Mouse (Mus musculus) heart, embryonic 11.5 days (tissue): ENCODE data around the gene Fbxo30. TPM values are rescaled to one million over a fixed set of nuclear protein-coding genes. Genes with fewer than 3 reads are reported as not detected.

Experiments used
- ATAC-seq: fragments of 200-750 bp; cut with Nextera tagmentation; replicated peaks from 2 replicates; pipeline ENCODE4 v1.8.0; 2017; ENCODE audit warnings: moderate library complexity; ENCODE audit not compliant: insufficient number of reproducible peaks, low FRiP score, low TSS enrichment
- H3K27ac ChIP-seq: fragments of 300-500 bp; sonication (generic); 2 replicates; pipeline ENCODE4 v1.5.1; 2014; ENCODE audit warnings: mild to moderate bottlenecking, low read depth, low read length
- H3K27me3 ChIP-seq: fragments of 300-500 bp; sonication (generic); 2 replicates; pipeline ENCODE4 v1.6.1; 2014; ENCODE audit warnings: mild to moderate bottlenecking, low read length, mixed read lengths; ENCODE audit not compliant: control insufficient read depth, insufficient read depth
- H3K36me3 ChIP-seq: fragments of 300-500 bp; sonication (generic); 2 replicates; pipeline ENCODE4 v1.6.1; 2014; ENCODE audit warnings: mild to moderate bottlenecking, low read length, moderate library complexity, mixed read lengths; ENCODE audit not compliant: control insufficient read depth, insufficient read depth
- H3K4me1 ChIP-seq: fragments of 300-500 bp; sonication (generic); 2 replicates; pipeline ENCODE4 v1.6.1; 2014; ENCODE audit warnings: low read length; ENCODE audit not compliant: control insufficient read depth, insufficient read depth
- H3K4me2 ChIP-seq: fragments of 300-500 bp; sonication (generic); 2 replicates; pipeline ENCODE4 v1.6.1; 2014; ENCODE audit warnings: mild to moderate bottlenecking, moderate library complexity
- H3K4me3 ChIP-seq: fragments of 300-500 bp; sonication (generic); 2 replicates; pipeline ENCODE4 v1.5.1; 2014; ENCODE audit warnings: low read depth, low read length
- H3K9ac ChIP-seq: fragments of 300-500 bp; sonication (generic); 2 replicates; pipeline ENCODE4 v1.6.1; 2014; ENCODE audit warnings: mild to moderate bottlenecking, low read depth, low read length, moderate library complexity
- H3K9me3 ChIP-seq: fragments of 300-500 bp; sonication (generic); replicated peaks from 2 replicates; pipeline ENCODE4 v1.6.1; 2016; ENCODE audit warnings: low read length; ENCODE audit not compliant: control insufficient read depth
- WGBS: fragments of 180-500 bp; shearing (Covaris S2); extraction: QIAGEN DNeasy Blood & Tissue Kit; methylation state at CpG from one replicate; pipeline ENCODE4 v1.1.7; 2014; ENCODE audit not compliant: insufficient replicate concordance; 5-methylcytosine and 5-hydroxymethylcytosine counted together
- polyA plus RNA-seq: library from polyadenylated mRNA; unstranded; fragments of >200 nt; fragmentation: Nextera tagmentation; extraction: Ambion mirVana; gene quantifications from 2 replicates; pipeline ENCODE4 v1.2.1, GENCODE M21; 2014

Fbxo30 gene
- polyA plus RNA-seq, 1 experiment from 2014 or later, result 33.6 TPM

DNA sequence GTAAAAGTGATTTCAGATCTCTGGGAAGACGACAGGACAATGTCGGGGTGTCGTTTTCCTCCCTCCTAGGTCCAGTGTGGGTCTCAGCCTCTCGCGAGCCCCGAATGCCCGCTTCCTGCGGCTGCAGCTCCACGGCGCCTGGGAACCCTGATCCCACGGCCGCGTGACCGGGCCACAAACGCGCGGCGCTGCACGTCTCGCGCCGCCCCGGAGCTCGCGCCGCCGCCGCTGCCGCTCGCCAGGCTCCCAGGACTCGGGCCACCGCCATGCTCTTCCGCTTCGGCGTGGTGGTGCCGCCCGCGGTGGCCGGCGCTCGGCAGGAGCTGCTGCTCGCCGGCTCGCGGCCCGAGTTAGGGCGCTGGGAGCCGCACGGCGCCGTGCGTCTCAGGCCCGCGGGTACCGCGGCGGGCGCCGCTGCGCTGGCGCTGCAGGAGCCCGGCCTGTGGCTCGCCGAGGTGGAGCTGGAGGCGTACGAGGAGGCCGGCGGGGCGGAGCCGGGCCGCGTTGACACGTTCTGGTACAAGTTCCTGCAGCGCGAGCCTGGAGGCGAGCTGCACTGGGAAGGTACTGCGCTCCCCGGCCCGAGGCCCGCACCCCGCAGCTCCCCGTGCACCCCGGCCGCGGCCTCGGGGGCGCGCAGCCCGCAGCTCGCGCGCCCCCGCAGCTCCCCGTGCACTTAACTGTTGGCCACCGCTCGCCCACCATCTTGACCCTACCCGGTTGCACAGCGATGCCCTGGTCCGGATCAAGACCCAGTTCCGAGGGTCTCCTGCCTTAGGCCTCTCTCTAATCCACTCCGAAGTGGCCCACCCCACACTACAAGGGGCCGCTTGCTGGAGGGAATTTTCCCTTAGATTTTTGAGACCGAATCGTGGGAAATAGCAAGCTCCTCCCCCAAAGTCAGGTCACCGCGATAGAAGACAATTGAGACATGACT is 62.3 kb downstream of the Fbxo30 start, which contains the start of gene Epm2a:
TSS of gene Epm2a (plus strand) at position 200 of the 937 bp plus-strand sequence.
- Histone ChIP-seq H3K36me3 (no peaks in the 10 kb centered on the region), H3K27me3 (no peaks in the 10 kb centered on the region), H3K4me1 (no peaks in the 10 kb centered on the region), H3K4me2 (peak within 1 kb of the TSS; percentile 68), H3K9ac (peak within 1 kb of the TSS; percentile 96), H3K27ac (peak within 1 kb of the TSS; percentile 98), H3K9me3 (no peaks in the 10 kb centered on the region), H3K4me3 (peak within 1 kb of the TSS; percentile 71)
- peak; percentile 94 for ATAC-seq
- WGBS, result under 1% methylated on average over 97 of the region's 106 CpGs

DNA sequence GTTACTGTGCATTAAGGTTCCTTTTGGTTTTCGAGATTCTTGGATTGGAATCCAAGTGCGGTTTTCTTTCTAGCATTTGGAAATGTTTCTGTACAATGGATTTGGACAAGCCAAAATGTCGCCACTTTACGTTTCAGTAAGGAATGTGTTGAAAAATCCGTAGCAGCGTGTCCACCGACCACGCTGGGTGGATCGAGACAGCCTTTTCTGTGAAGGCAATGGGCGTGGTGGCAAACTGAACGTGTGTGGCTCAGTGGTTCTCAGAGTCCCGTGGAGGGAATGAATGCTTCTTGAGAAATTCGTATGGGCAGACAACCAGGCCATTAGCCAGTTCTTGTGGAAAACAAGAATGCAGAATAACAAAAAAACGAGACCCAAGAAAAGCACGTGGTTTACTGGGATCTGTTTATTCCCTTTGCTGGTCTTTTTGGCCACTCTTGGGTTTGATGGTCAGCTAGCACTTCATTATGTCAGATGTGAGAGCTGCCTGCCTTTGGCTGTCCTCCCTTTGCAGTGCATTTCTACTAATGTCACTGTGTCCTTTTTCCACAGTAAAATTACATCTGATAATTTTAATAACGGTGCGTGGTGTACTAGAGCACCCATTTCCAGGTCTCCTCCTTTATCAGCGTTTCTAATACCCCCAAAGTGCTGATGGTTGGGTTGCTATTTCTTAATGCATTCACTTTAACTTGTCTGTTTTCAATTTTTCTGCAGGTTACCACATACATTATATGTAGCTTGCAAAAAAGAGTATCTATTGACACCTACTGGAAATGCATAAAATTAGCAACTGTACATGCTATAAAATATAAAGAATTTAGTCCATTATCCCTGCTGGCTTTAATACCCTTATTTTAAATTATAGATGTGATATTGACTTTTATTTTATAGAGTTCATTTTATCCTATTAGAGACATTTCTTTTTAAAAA is 63.7 kb downstream of the Fbxo30 start:
- Histone ChIP-seq H3K4me3 (no peak overlapping the region), H3K9me3 (no peaks in the 10 kb centered on the region), H3K4me1 (no peaks in the 10 kb centered on the region), H3K36me3 (no peaks in the 10 kb centered on the region), H3K9ac (no peak overlapping the region), H3K27me3 (no peaks in the 10 kb centered on the region), H3K27ac (no peak overlapping the region), H3K4me2 (peak overlapping the region; percentile 6)
- WGBS, result 76% methylated on average over 18 of the region's 18 CpGs
- ATAC-seq, result no peak

Other genes with a start within 250 kb of the Fbxo30 start
- gene Grm1, start 199.0 kb upstream of the Fbxo30 start, polyA plus RNA-seq, result not detected in 2 replicates
- gene Shprh, start 131.9 kb upstream of the Fbxo30 start, polyA plus RNA-seq, result 13.8 and 20.1 TPM in 2 replicates
- 0.43 and 0.65 TPM in 2 replicates for gene Epm2a, start 62.1 kb downstream of the Fbxo30 start, polyA plus RNA-seq